Mouse (Mus musculus): Measurements from ENCODE around the gene Gcc2.

- TF ChIP-seq POLR2A (IDR thresholded peaks at IDR 0.05; ENCODE audit: low read depth, low read length): no peak
- TF ChIP-seq CTCF (IDR thresholded peaks at IDR 0.05; ENCODE audit: extremely low read depth, insufficient read depth, insufficient read length, insufficient replicate concordance): no peak
These were observed 43.1 kb upstream of the Gcc2 start for GRCm38 (mm10) chr10:58212230-58212629.
